Mouse (Mus musculus) MEL (cell line): Measurements from ENCODE around the gene Ess2.

Source experiments
- BHLHE40 ChIP-seq: IDR thresholded peaks from 2 replicates; pipeline ENCODE4 v1.6.1; 2012; ENCODE audit warnings: low read depth, mild to moderate bottlenecking, inconsistent platforms, low read length, improper control_type of control experiment, borderline replicate concordance
- CHD1 ChIP-seq: IDR thresholded peaks from 2 replicates; pipeline ENCODE4 v1.6.1; 2012; ENCODE audit warnings: low read depth, mild to moderate bottlenecking, inconsistent platforms, low read length, improper control_type of control experiment
- CTCF ChIP-seq, 3 experiments: IDR thresholded peaks in 2 of 3; conservative IDR thresholded peaks in 1 of 3; 2 replicates each; pipeline ENCODE4 v1.5.1; 2011 to 2012; ENCODE audit warnings: low read length in 3 of 3, low read depth in 2 of 3, mild to moderate bottlenecking in 2 of 3, improper control_type of control experiment in 1 of 3, inconsistent platforms in 1 of 3, mixed read lengths in 1 of 3, moderate library complexity in 1 of 3; ENCODE audit not compliant: control insufficient read depth in 1 of 3, insufficient read depth in 1 of 3, poor library complexity in 1 of 3, severe bottlenecking in 1 of 3
- GATA1 ChIP-seq: IDR thresholded peaks from 2 replicates; pipeline ENCODE4 v1.6.1; 2011; ENCODE audit warnings: low read depth, low read length, improper control_type of control experiment
- KAT2A ChIP-seq: conservative IDR thresholded peaks from 2 replicates; pipeline ENCODE4 v1.6.1; 2012; ENCODE audit warnings: low read depth, low read length, improper control_type of control experiment, inconsistent platforms
- MAFK ChIP-seq: IDR thresholded peaks from 2 replicates; pipeline ENCODE4 v1.6.1; 2011; ENCODE audit warnings: low read depth, mild to moderate bottlenecking, low read length, improper control_type of control experiment, borderline replicate concordance
- MYB ChIP-seq: IDR thresholded peaks from 2 replicates; pipeline ENCODE4 v1.6.1; 2011; ENCODE audit warnings: mild to moderate bottlenecking, low read depth, low read length, improper control_type of control experiment
- POLR2A ChIP-seq, 2 experiments: IDR thresholded peaks; 2 replicates each; pipeline ENCODE4 v1.6.1; 2011 to 2012; ENCODE audit warnings: low read length in 2 of 2, mild to moderate bottlenecking in 2 of 2, control low read depth in 1 of 2, improper control_type of control experiment in 1 of 2, low read depth in 1 of 2, moderate library complexity in 1 of 2; ENCODE audit not compliant: control insufficient read depth in 1 of 2, insufficient read depth in 1 of 2, poor library complexity in 1 of 2

GRCm38 (mm10) chr16:17889689-17890341 lies 21.3 kb downstream of the Ess2 start:
- TF ChIP-seq CHD1 (no peak), POLR2A (IDR thresholded peaks at IDR 0.05; ENCODE audit: control insufficient read depth in 1 of 2, insufficient read depth in 1 of 2, low read depth in 1 of 2, low read length in 2 of 2, poor library complexity in 1 of 2) (no peak), MAFK (no peak), CTCF (IDR thresholded peaks at IDR 0.05 in 2 of 3, conservative IDR thresholded peaks at IDR 0.05 in 1 of 3; ENCODE audit: control insufficient read depth in 1 of 3, insufficient read depth in 1 of 3, low read depth in 2 of 3, low read length in 3 of 3, poor library complexity in 1 of 3, severe bottlenecking in 1 of 3) (no peak), BHLHE40 (no peak), MYB (no peak), KAT2A (no peak), GATA1 (no peak)
